Comparison of ENCODE assay signal across 8 mouse cellular contexts in the genomic region with DNA sequence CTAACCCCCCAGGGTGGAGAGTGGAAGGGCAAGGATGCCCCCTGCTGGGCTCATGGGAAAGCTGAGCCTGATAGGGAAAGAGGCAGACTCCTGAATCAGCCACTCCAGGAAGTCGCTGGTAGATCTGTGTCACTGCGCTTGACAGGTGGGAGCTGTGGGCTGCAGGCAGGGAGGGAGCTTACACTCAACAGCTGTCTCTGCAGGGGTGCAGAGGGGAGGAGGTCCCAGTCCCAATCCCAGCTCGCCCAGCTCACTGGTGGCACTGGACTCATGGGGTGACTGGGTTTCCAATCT. TPM values are rescaled to one million over a fixed set of nuclear protein-coding genes. Genes with fewer than 3 reads are reported as not detected.
DNase-seq lines count a peak whose midpoint lies in the region; ATAC-seq and TF ChIP-seq lines count a peak whose summit lies in the region.

No protein-coding gene starts in this region.

- H3K4me1 ChIP-seq in MEL (ENCODE audit: control insufficient read depth in 1 of 2, insufficient read depth in 2 of 2, low read length in 2 of 2): peaks cover 5 to 16% of the 10 kb centered on the region in 2 experiments
- peaks cover 15% of the 10 kb centered on the region for H3K4me1 ChIP-seq in embryonic facial prominence, embryonic 10.5 days
- peaks cover 21% of the 10 kb centered on the region for H3K4me1 ChIP-seq in stomach, embryonic 14.5 days (ENCODE audit: control insufficient read depth, insufficient read depth, low read length)

- H3K4me3 ChIP-seq in MEL (ENCODE audit: control insufficient read depth in 1 of 2, insufficient read depth in 1 of 2, low read depth in 2 of 2, low read length in 2 of 2): peak overlapping the region; percentile 1 to 26; a peak in 1 of 4 replicates
- H3K4me3 ChIP-seq in embryonic facial prominence, embryonic 10.5 days: no peak overlapping the region
- no peak overlapping the region for H3K4me3 ChIP-seq in stomach, embryonic 14.5 days (ENCODE audit: low read depth, low read length)

- no peaks in the 10 kb centered on the region for H3K9me3 ChIP-seq in MEL (replicated peaks; ENCODE audit: insufficient read depth, low read length)
- no peaks in the 10 kb centered on the region for H3K9me3 ChIP-seq in embryonic facial prominence, embryonic 10.5 days
- no peaks in the 10 kb centered on the region for H3K9me3 ChIP-seq in stomach, embryonic 14.5 days (ENCODE audit: control insufficient read depth, low read depth, low read length)

- TF ChIP-seq CTCF in MEL (IDR thresholded peaks at IDR 0.05 in 2 of 3, conservative IDR thresholded peaks at IDR 0.05 in 1 of 3; ENCODE audit: control insufficient read depth in 1 of 3, insufficient read depth in 1 of 3, low read depth in 2 of 3, low read length in 3 of 3, poor library complexity in 1 of 3, severe bottlenecking in 1 of 3): peak; percentile 65 to 88 (median 86)

- peaks cover 0 to 18% of the 10 kb centered on the region in 2 experiments; a peak in 2 of 4 replicates for H3K36me3 ChIP-seq in MEL (ENCODE audit: control insufficient read depth in 1 of 2, insufficient read depth in 2 of 2, low read length in 2 of 2)
- no peaks in the 10 kb centered on the region for H3K36me3 ChIP-seq in embryonic facial prominence, embryonic 10.5 days (replicated peaks)
- no peaks in the 10 kb centered on the region for H3K36me3 ChIP-seq in stomach, embryonic 14.5 days (ENCODE audit: control insufficient read depth, insufficient read depth, low read length)

- no peak overlapping the region for H3K9ac ChIP-seq in MEL (ENCODE audit: control insufficient read depth, low read depth, low read length, poor library complexity, severe bottlenecking)
- no peak overlapping the region for H3K9ac ChIP-seq in stomach, embryonic 14.5 days (replicated peaks; ENCODE audit: low read depth, low read length)

- 0 out of 4 replicates have a peak, but pooled peaks have one; percentile 18 to 21 for TF ChIP-seq EP300 in MEL (IDR thresholded peaks at IDR 0.05; ENCODE audit: low read depth in 1 of 2, low read length in 2 of 2)

- DNase-seq in cerebellum, postnatal 14 days: peak; percentile 48 to 70
- DNase-seq in cerebellum, adult 11 months: no peak
- DNase-seq in MEL (ENCODE audit: low read depth, low spot score): peak; percentile 80
- DNase-seq in embryonic facial prominence, embryonic 10.5 days (ENCODE audit: low spot score): peak; percentile 58
- DNase-seq in heart, postnatal 36 days: peak; percentile 76 to 79
- DNase-seq in layer of hippocampus, postnatal 14 days (ENCODE audit: low spot score in 2 of 2): peak; percentile 77 to 82

- 12% methylated on average over 3 of the region's 3 CpGs for WGBS in embryonic facial prominence, embryonic 10.5 days
- WGBS in stomach, embryonic 14.5 days: 10% methylated on average over 3 of the region's 3 CpGs

- H3K27me3 ChIP-seq in MEL (ENCODE audit: control insufficient read depth in 1 of 2, insufficient read depth in 2 of 2, low read length in 2 of 2): no peaks in the 10 kb centered on the region
- H3K27me3 ChIP-seq in embryonic facial prominence, embryonic 10.5 days (replicated peaks; ENCODE audit: low read depth, poor library complexity, severe bottlenecking): peaks cover 81% of the 10 kb centered on the region
- H3K27me3 ChIP-seq in stomach, embryonic 14.5 days (ENCODE audit: control insufficient read depth, insufficient read depth, low read length): no peaks in the 10 kb centered on the region

- H3K4me2 ChIP-seq in stomach, embryonic 14.5 days (replicated peaks; ENCODE audit: low read depth, low read length): no peak overlapping the region

- TF ChIP-seq POLR2A in MEL (IDR thresholded peaks at IDR 0.05; ENCODE audit: control insufficient read depth in 1 of 2, insufficient read depth in 1 of 2, low read depth in 1 of 2, low read length in 2 of 2, poor library complexity in 1 of 2): no peak

- H3K79me2 ChIP-seq in MEL (ENCODE audit: control insufficient read depth, insufficient read depth, low read length, poor library complexity): peaks cover 15% of the 10 kb centered on the region

- ATAC-seq in megakaryocyte progenitor cell, adult 5-6 weeks (replicated peaks; ENCODE audit: poor library complexity): peak; percentile 63
- ATAC-seq in stomach, embryonic 14.5 days (ENCODE audit: insufficient number of reproducible peaks, insufficient read depth, low FRiP score, low read depth): peak; percentile 19; the same call in 1 of the 2 replicates

- no peak overlapping the region for H3K27ac ChIP-seq in MEL (ENCODE audit: control insufficient read depth, low read depth, low read length)
- no peak overlapping the region for H3K27ac ChIP-seq in embryonic facial prominence, embryonic 10.5 days (replicated peaks)
- no peak overlapping the region for H3K27ac ChIP-seq in stomach, embryonic 14.5 days (ENCODE audit: low read length)

- TF ChIP-seq RAD21 in MEL (IDR thresholded peaks at IDR 0.05; ENCODE audit: low read depth, low read length): peak; percentile 77

- intact Hi-C loops in heart, postnatal 36 days (cut with DNase I): loop anchor here (1.0 kb wide), 2 partner anchors 30 to 92 kb away; no protein-coding TSS in a partner anchor

TF ChIP-seq in MEL, 35 proteins besides CTCF, POLR2A, EP300 and RAD21 (continues in another document):
- peak; percentile 68 for TF ChIP-seq ELF1 (IDR thresholded peaks at IDR 0.05; ENCODE audit: low read depth, low read length)
- TF ChIP-seq SIN3A (IDR thresholded peaks at IDR 0.05; ENCODE audit: low read length): peak; percentile 37; the same call in 1 of the 2 replicates
- TF ChIP-seq MAZ (IDR thresholded peaks at IDR 0.05; ENCODE audit: low read depth, low read length): peak; percentile 86; the same call in 1 of the 2 replicates
- peak; percentile 82 for TF ChIP-seq SMC3 (IDR thresholded peaks at IDR 0.05; ENCODE audit: low read depth, low read length)
- no peak; the same call in 1 of the 2 replicates for TF ChIP-seq MXI1 (IDR thresholded peaks at IDR 0.05; ENCODE audit: low read depth, low read length)
- 0 out of 2 replicates have a peak, but pooled peaks have one; percentile 3 for TF ChIP-seq E2F4 (IDR thresholded peaks at IDR 0.05; ENCODE audit: borderline replicate concordance, low read depth, low read length)

RNA-seq across cellular contexts. Expression of a gene that starts 2.3 kb away (rescaled TPM):
- total RNA-seq in MEL (2012; rRNA removed): 6.4 and 7.4 TPM in 2 replicates
- polyA plus RNA-seq in MEL (2012; ENCODE audit: insufficient read depth in 1 of 2, insufficient read length in 2 of 2, low read depth in 1 of 2, low replicate concordance in 2 of 2, missing spikeins in 1 of 2): 10 to 100 TPM in 1 of 2 experiments, not detected in 1; 21.2 TPM
- 0.41 and 0.44 TPM in 2 replicates for polyA plus RNA-seq in embryonic facial prominence, embryonic 10.5 days (2016; fragmentation: Nextera tagmentation; extraction: Ambion mirVana)
- total RNA-seq in heart, postnatal 36 days (2021): 1 to 10 TPM; 1.9 to 2.7 TPM
- total RNA-seq in layer of hippocampus, postnatal 14 days (2021): 1 to 10 TPM; 2.1 to 2.7 TPM
- total RNA-seq in megakaryocyte progenitor cell, adult 5-6 weeks (2015): 71.2 and 80.9 TPM in 2 replicates
- total RNA-seq in megakaryocyte progenitor cell, adult 5-6 weeks (2017): 61.1 and 70.4 TPM in 2 replicates
- 1.3 and 2.0 TPM in 2 replicates for polyA plus RNA-seq in stomach, embryonic 14.5 days (2014; fragmentation: Nextera tagmentation; extraction: Ambion mirVana)

RNA-seq across cellular contexts. Expression of a gene that starts 15.0 kb away (rescaled TPM):
- 6.7 and 8.6 TPM in 2 replicates for total RNA-seq in MEL (2012; rRNA removed)
- 10 to 100 TPM in 1 of 2 experiments, not detected in 1; 14.5 TPM for polyA plus RNA-seq in MEL (2012; ENCODE audit: insufficient read depth in 1 of 2, insufficient read length in 2 of 2, low read depth in 1 of 2, low replicate concordance in 2 of 2, missing spikeins in 1 of 2)
- 15.8 and 16.8 TPM in 2 replicates for polyA plus RNA-seq in embryonic facial prominence, embryonic 10.5 days (2016; fragmentation: Nextera tagmentation; extraction: Ambion mirVana)
- total RNA-seq in heart, postnatal 36 days (2021): 10 to 100 TPM; 27.2 to 29.6 TPM
- total RNA-seq in layer of hippocampus, postnatal 14 days (2021): 10 to 100 TPM; 38.8 to 39.7 TPM
- total RNA-seq in megakaryocyte progenitor cell, adult 5-6 weeks (2015): 27.9 and 29.6 TPM in 2 replicates
- 17.9 and 20.3 TPM in 2 replicates for total RNA-seq in megakaryocyte progenitor cell, adult 5-6 weeks (2017)
- 33.0 and 33.5 TPM in 2 replicates for polyA plus RNA-seq in stomach, embryonic 14.5 days (2014; fragmentation: Nextera tagmentation; extraction: Ambion mirVana)

RNA-seq across cellular contexts. Expression of a gene that starts 26.8 kb away (rescaled TPM):
- total RNA-seq in MEL (2012; rRNA removed): 0.08 and 0.10 TPM in 2 replicates
- under 1 TPM in 1 of 2 experiments, not detected in 1; 0.53 TPM for polyA plus RNA-seq in MEL (2012; ENCODE audit: insufficient read depth in 1 of 2, insufficient read length in 2 of 2, low read depth in 1 of 2, low replicate concordance in 2 of 2, missing spikeins in 1 of 2)
- not detected in 2 replicates for polyA plus RNA-seq in embryonic facial prominence, embryonic 10.5 days (2016; fragmentation: Nextera tagmentation; extraction: Ambion mirVana)
- 1 to 10 TPM; 1.4 to 2.5 TPM for total RNA-seq in heart, postnatal 36 days (2021)
- total RNA-seq in layer of hippocampus, postnatal 14 days (2021): 1 to 10 TPM; 9.4 to 10.0 TPM
- total RNA-seq in megakaryocyte progenitor cell, adult 5-6 weeks (2015): 0.61 and 0.89 TPM in 2 replicates
- total RNA-seq in megakaryocyte progenitor cell, adult 5-6 weeks (2017): 0.33 and 0.84 TPM in 2 replicates
- 0.07 TPM in 1 of 2 replicates, not detected in the other for polyA plus RNA-seq in stomach, embryonic 14.5 days (2014; fragmentation: Nextera tagmentation; extraction: Ambion mirVana)

RNA-seq across cellular contexts. Expression of a gene that starts 31.9 kb away (rescaled TPM):
- total RNA-seq in MEL (2012; rRNA removed): 1.3 and 1.7 TPM in 2 replicates
- 1 to 10 TPM in 1 of 2 experiments, not detected in 1; 2.4 TPM for polyA plus RNA-seq in MEL (2012; ENCODE audit: insufficient read depth in 1 of 2, insufficient read length in 2 of 2, low read depth in 1 of 2, low replicate concordance in 2 of 2, missing spikeins in 1 of 2)
- polyA plus RNA-seq in embryonic facial prominence, embryonic 10.5 days (2016; fragmentation: Nextera tagmentation; extraction: Ambion mirVana): 0.29 and 0.41 TPM in 2 replicates
- 10 to 100 TPM; 24.1 to 28.3 TPM for total RNA-seq in heart, postnatal 36 days (2021)
- 1 to 10 TPM; 3.5 to 4.2 TPM for total RNA-seq in layer of hippocampus, postnatal 14 days (2021)
- 0.07 and 0.25 TPM in 2 replicates for total RNA-seq in megakaryocyte progenitor cell, adult 5-6 weeks (2015)
- total RNA-seq in megakaryocyte progenitor cell, adult 5-6 weeks (2017): 0.42 and 0.47 TPM in 2 replicates
- polyA plus RNA-seq in stomach, embryonic 14.5 days (2014; fragmentation: Nextera tagmentation; extraction: Ambion mirVana): 0.75 and 1.4 TPM in 2 replicates

RNA-seq across cellular contexts. Expression of a gene that starts 42.0 kb away (rescaled TPM):
- not detected in 2 replicates for total RNA-seq in MEL (2012; rRNA removed)
- polyA plus RNA-seq in MEL (2012; ENCODE audit: insufficient read depth in 1 of 2, insufficient read length in 2 of 2, low read depth in 1 of 2, low replicate concordance in 2 of 2, missing spikeins in 1 of 2): not detected
- polyA plus RNA-seq in embryonic facial prominence, embryonic 10.5 days (2016; fragmentation: Nextera tagmentation; extraction: Ambion mirVana): not detected in 2 replicates
- not detected for total RNA-seq in heart, postnatal 36 days (2021)
- not detected for total RNA-seq in layer of hippocampus, postnatal 14 days (2021)
- total RNA-seq in megakaryocyte progenitor cell, adult 5-6 weeks (2015): not detected in 2 replicates
- not detected in 2 replicates for total RNA-seq in megakaryocyte progenitor cell, adult 5-6 weeks (2017)
- 22.2 and 24.8 TPM in 2 replicates for polyA plus RNA-seq in stomach, embryonic 14.5 days (2014; fragmentation: Nextera tagmentation; extraction: Ambion mirVana)

Comparison
In these comparisons a context has a peak if more than half of its experiments do, and no peak if none do; other contexts are left out.
1. H3K4me3 ChIP-seq: peak in MEL (2 of 2); none in embryonic facial prominence, embryonic 10.5 days (single experiment) and stomach, embryonic 14.5 days (single experiment).